Mouse (Mus musculus): ENCODE results near the gene Ighmbp2. TPM values are rescaled to one million over a fixed set of nuclear protein-coding genes. Genes with fewer than 3 reads are reported as not detected.

Ighmbp2 gene
- total RNA-seq (2015; ENCODE audit: low replicate concordance) (0.42 and 1.1 TPM in 2 replicates), total RNA-seq (2017; ENCODE audit: low replicate concordance) (1.0 and 1.7 TPM in 2 replicates)

- ATAC-seq (replicated peaks; ENCODE audit: low FRiP score, poor library complexity, severe bottlenecking) = peak; percentile 91
Measured at GRCm38 (mm10) chr19:3282572-3283467, at the start of gene Ighmbp2, which contains the start of gene Mrpl21. TSS of gene Ighmbp2 (minus strand) at chr19:3283017. TSS of gene Mrpl21 (plus strand) at chr19:3282901.

GRCm38 (mm10) chr19:3326479-3327047 is 43.7 kb upstream of the Ighmbp2 start:
- no peak for ATAC-seq (replicated peaks; ENCODE audit: low FRiP score, poor library complexity, severe bottlenecking)

- ATAC-seq (replicated peaks; ENCODE audit: low FRiP score, poor library complexity, severe bottlenecking) = no peak
Measured at GRCm38 (mm10) chr19:3325771-3326478, 43.1 kb upstream of the Ighmbp2 start.

GRCm38 (mm10) chr19:3324931-3325711 is 42.3 kb upstream of the Ighmbp2 start:
- ATAC-seq (replicated peaks; ENCODE audit: low FRiP score, poor library complexity, severe bottlenecking) = peak; percentile 63

- no peak for ATAC-seq (replicated peaks; ENCODE audit: low FRiP score, poor library complexity, severe bottlenecking)
Measured at GRCm38 (mm10) chr19:3324271-3324811, 41.5 kb upstream of the Ighmbp2 start.

- ATAC-seq (replicated peaks; ENCODE audit: low FRiP score, poor library complexity, severe bottlenecking) = 0 out of 2 replicates have a peak, but pooled peaks have one; percentile 12
Measured at GRCm38 (mm10) chr19:3323753-3324270, 41.0 kb upstream of the Ighmbp2 start.

GRCm38 (mm10) chr19:3323201-3323621 is 40.4 kb upstream of the Ighmbp2 start:
- peak; percentile 79 for ATAC-seq (replicated peaks; ENCODE audit: low FRiP score, poor library complexity, severe bottlenecking)

GRCm38 (mm10) chr19:3322261-3322969 is 39.6 kb upstream of the Ighmbp2 start, which contains the start of gene Cpt1a:
TSS of gene Cpt1a (plus strand) at chr19:3322334.
- peak; percentile 56 for ATAC-seq (replicated peaks; ENCODE audit: low FRiP score, poor library complexity, severe bottlenecking)

GRCm38 (mm10) chr19:3321617-3322016 is 38.8 kb upstream of the Ighmbp2 start:
- no peak for ATAC-seq (replicated peaks; ENCODE audit: low FRiP score, poor library complexity, severe bottlenecking)

GRCm38 (mm10) chr19:3320801-3321200 is 38.0 kb upstream of the Ighmbp2 start:
- ATAC-seq (replicated peaks; ENCODE audit: low FRiP score, poor library complexity, severe bottlenecking) = no peak

GRCm38 (mm10) chr19:3320086-3320485 is 37.3 kb upstream of the Ighmbp2 start:
- ATAC-seq (replicated peaks; ENCODE audit: low FRiP score, poor library complexity, severe bottlenecking) = no peak

- ATAC-seq (replicated peaks; ENCODE audit: low FRiP score, poor library complexity, severe bottlenecking) = no peak
Measured at GRCm38 (mm10) chr19:3319341-3319740, 36.5 kb upstream of the Ighmbp2 start.

- no peak for ATAC-seq (replicated peaks; ENCODE audit: low FRiP score, poor library complexity, severe bottlenecking)
Measured at GRCm38 (mm10) chr19:3307175-3307949, 24.5 kb upstream of the Ighmbp2 start.

- no peak for ATAC-seq (replicated peaks; ENCODE audit: low FRiP score, poor library complexity, severe bottlenecking)
Measured at GRCm38 (mm10) chr19:3304017-3304416, 21.2 kb upstream of the Ighmbp2 start.

GRCm38 (mm10) chr19:3297775-3298174 is 15.0 kb upstream of the Ighmbp2 start:
- no peak for ATAC-seq (replicated peaks; ENCODE audit: low FRiP score, poor library complexity, severe bottlenecking)

- ATAC-seq (replicated peaks; ENCODE audit: low FRiP score, poor library complexity, severe bottlenecking) = no peak
Measured at GRCm38 (mm10) chr19:3297034-3297433, 14.2 kb upstream of the Ighmbp2 start.

GRCm38 (mm10) chr19:3295245-3295644 is 12.4 kb upstream of the Ighmbp2 start:
- no peak for ATAC-seq (replicated peaks; ENCODE audit: low FRiP score, poor library complexity, severe bottlenecking)

- ATAC-seq (replicated peaks; ENCODE audit: low FRiP score, poor library complexity, severe bottlenecking) = no peak
Measured at GRCm38 (mm10) chr19:3292993-3293392, 10.2 kb upstream of the Ighmbp2 start.

Data from erythroid progenitor cell, adult 5-6 weeks (primary cell).